Mouse (Mus musculus) spleen, postnatal 14 days (tissue): Measurements from ENCODE around the gene Commd1.

Experiments
- DNase-seq, 2 experiments: peaks; one replicate each; pipeline ENCODE4 v3.0.0; 2021 to 2022; ENCODE audit warnings: low spot score in 2 of 2

Gene Commd1

GRCm38 (mm10) chr11:22938983-22939382 lies 43.2 kb downstream of the Commd1 start:
- DNase-seq: no peak

- DNase-seq: no peak
Measured at GRCm38 (mm10) chr11:22937716-22938316, 44.4 kb downstream of the Commd1 start.

- DNase-seq: peak in 1 of 2 experiments; percentile 32
Measured at GRCm38 (mm10) chr11:22936446-22937125, 45.6 kb downstream of the Commd1 start.

GRCm38 (mm10) chr11:22932167-22932566 lies 50.0 kb downstream of the Commd1 start:
- no peak for DNase-seq

GRCm38 (mm10) chr11:22931320-22931905 lies 50.8 kb downstream of the Commd1 start:
- DNase-seq: no peak

GRCm38 (mm10) chr11:22930129-22930528 lies 52.1 kb downstream of the Commd1 start:
- DNase-seq: no peak

GRCm38 (mm10) chr11:22928586-22929169 lies 53.5 kb downstream of the Commd1 start:
- DNase-seq: no peak

GRCm38 (mm10) chr11:22923606-22924005 lies 58.6 kb downstream of the Commd1 start:
- no peak for DNase-seq

- no peak for DNase-seq
Measured at GRCm38 (mm10) chr11:22922546-22922945, 59.6 kb downstream of the Commd1 start.

GRCm38 (mm10) chr11:22919336-22919735 lies 62.8 kb downstream of the Commd1 start:
- DNase-seq: no peak

- DNase-seq: no peak
Measured at GRCm38 (mm10) chr11:22917786-22918185, 64.4 kb downstream of the Commd1 start.

GRCm38 (mm10) chr11:22913744-22914143 lies 68.4 kb downstream of the Commd1 start:
- DNase-seq: no peak

GRCm38 (mm10) chr11:22911831-22912230 lies 70.4 kb downstream of the Commd1 start:
- DNase-seq: no peak

- no peak for DNase-seq
Measured at GRCm38 (mm10) chr11:22906453-22906865, 75.7 kb downstream of the Commd1 start.

- no peak for DNase-seq
Measured at GRCm38 (mm10) chr11:22902923-22903322, 79.3 kb downstream of the Commd1 start.

GRCm38 (mm10) chr11:22900041-22900440 lies 82.1 kb downstream of the Commd1 start:
- no peak for DNase-seq

GRCm38 (mm10) chr11:22897642-22898041 lies 84.5 kb downstream of the Commd1 start:
- no peak for DNase-seq

- no peak for DNase-seq
Measured at GRCm38 (mm10) chr11:22897127-22897526, 85.1 kb downstream of the Commd1 start.

- DNase-seq: no peak
Measured at GRCm38 (mm10) chr11:22893075-22893474, 89.1 kb downstream of the Commd1 start.

GRCm38 (mm10) chr11:22892466-22892865 lies 89.7 kb downstream of the Commd1 start:
- no peak for DNase-seq

- no peak for DNase-seq
Measured at GRCm38 (mm10) chr11:22891876-22892275, 90.3 kb downstream of the Commd1 start.

- DNase-seq: no peak
Measured at GRCm38 (mm10) chr11:22891242-22891641, 90.9 kb downstream of the Commd1 start.

GRCm38 (mm10) chr11:22889224-22889623 lies 93.0 kb downstream of the Commd1 start:
- DNase-seq: no peak
